Mouse (Mus musculus): ENCODE results near the gene Dtl.

Dtl gene

DNA sequence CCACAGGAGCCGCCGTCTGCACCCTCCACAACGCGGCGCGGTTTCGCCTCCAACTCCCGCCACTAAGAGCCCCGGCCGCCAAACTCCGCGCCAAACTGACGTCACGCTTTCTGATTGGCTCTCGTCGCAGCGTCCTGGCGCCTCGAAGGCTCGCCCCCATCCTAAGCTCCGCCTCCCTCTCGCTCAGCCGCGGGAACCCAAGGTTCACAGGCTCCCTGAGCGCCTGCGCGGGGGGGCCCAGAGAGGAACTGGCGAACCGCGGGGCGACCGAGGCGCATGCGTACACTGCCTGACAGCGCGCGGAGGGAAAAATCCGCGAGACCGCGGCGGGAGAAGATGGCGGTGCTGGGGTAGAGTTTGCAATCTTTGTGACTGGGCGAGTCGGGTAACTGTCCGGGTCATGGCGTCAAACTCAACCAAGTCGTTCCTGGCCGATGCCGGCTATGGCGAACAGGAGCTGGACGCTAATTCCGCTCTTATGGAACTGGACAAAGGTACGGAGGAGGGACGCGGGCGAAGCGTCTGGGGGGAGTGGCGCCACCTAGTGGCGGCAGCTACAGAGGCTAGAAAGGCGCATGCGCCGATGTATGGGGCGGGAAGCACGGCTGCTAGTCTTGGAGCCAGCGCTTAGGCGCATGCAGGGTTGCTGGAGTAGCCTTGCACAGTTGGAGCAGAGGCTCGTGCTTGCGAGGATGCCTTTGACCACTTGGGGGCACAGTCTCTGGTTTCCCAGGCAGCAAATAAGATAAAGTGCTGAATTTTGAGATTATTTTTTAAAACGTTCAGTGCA, at the start of gene Dtl, which contains the start of gene Ints7:
Dtl (minus strand) TSS at position 87 of the 790 bp plus-strand sequence.
Ints7 (plus strand) TSS at position 179 of the 790 bp plus-strand sequence.
- DNase-seq (ENCODE audit: low spot score), result peak; percentile 99

DNA sequence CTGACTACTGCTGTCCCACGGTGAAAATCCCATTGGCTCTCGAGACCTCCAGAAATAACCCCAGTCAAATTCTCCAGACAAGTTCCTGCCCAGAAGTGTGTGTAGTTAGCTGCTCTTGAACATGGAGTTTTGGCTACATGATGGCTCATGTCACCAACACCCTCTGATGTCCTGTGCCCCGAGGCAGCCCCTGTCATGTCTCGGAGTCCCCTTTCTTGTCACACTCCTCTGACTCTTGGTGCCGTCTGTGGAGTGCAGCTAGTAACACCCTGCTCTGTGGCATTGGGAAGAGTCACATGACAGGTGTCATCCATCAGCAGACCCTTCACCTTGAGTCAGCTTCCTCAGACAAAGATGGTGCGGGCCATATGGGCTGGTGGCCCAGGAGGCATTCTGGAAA, 49.7 kb upstream of the Dtl start:
- DNase-seq (ENCODE audit: low spot score), result no peak

DNA sequence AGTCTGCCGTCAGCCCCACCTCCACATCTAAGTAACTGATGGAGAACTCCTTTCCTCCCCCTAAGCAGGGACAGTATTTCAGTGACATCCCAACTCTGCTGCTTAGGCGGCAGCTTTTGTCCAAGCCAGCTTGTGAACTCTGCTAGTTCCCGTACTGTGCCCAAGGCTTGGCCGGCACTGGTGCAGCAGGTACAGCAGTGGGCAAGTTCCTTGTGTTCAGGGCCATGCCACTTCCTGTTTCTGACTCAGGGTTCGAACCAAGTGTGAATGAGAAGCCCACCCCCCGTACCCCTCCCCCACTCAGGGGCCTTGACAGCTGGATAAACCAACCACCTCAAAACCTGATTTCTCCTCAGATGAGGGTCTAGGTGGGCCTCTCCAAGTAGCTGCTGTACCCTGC, 49.1 kb upstream of the Dtl start:
- DNase-seq (ENCODE audit: low spot score), result no peak

DNA sequence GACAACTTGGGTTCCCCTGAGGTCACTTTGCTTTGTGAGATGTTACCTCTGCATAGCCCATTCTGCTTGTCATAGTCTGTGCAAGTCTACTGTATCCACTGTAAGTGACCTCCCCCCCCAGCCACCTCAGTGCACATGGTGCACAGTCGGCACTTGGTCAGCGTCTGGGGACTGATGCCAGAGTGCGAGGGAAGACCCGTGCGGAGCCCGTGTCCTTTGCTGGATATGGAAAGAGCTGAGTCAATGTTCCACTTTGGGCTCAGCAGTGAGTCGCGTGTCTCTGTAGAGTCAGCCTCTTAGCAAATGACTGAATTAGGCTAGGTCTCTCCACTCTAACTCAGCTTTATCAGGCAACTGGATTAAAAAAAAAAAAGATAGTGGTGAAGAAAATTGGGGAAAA, 47.5 kb upstream of the Dtl start:
- no peak for DNase-seq (ENCODE audit: low spot score)

DNA sequence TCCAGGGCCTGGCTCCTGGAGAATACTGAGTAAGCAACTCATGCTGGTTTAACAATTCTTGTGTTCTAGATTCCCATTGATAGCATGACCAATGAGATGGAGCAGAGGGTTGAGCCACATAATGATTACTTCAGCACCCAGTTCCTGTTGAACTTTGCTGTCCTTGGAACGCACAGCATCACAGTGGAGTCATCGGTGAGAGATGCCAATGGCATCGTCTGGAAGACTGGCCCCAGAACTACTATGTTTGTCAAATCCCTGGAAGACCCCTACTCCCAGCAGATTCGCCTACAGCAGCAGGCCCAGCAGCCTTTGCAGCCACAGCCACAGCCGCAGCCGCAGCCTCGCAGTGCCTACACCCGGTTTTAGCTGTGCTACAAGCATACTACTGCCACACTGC, 45.8 kb upstream of the Dtl start:
- no peak for DNase-seq (ENCODE audit: low spot score)

DNA sequence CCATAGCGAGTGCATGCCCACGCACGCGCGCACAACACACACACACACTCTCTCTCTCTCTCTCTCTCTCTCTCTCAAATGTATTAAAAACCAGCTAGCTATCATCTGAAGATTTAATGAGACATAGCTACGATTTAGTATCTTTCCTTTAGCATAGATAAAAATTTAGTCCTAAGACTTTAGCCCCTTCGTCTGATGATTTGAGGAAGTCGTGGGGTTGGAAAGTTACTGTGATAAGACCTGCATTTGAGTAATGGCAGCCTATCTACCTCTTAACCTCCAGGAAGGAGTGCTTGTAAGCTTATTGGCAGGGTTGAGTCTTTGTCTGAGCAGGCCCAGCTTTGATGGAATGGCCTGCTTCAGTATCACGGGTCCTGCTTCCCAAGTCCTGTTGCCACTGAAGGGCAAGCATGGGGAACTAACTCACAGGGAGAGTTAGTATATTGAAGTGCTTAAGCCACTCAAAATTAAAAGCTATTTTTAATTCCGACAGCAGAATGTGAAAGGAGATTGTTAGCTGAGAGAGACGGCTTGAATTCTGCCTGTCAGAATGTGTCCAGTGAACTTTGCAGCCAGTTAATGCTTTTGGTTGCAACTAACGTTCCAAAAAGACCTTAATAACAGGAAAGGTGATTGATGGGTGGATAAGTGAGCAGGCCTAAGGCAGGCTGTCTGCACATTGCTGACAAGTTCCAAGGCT, 42.9 kb upstream of the Dtl start:
- DNase-seq (ENCODE audit: low spot score), result no peak

DNA sequence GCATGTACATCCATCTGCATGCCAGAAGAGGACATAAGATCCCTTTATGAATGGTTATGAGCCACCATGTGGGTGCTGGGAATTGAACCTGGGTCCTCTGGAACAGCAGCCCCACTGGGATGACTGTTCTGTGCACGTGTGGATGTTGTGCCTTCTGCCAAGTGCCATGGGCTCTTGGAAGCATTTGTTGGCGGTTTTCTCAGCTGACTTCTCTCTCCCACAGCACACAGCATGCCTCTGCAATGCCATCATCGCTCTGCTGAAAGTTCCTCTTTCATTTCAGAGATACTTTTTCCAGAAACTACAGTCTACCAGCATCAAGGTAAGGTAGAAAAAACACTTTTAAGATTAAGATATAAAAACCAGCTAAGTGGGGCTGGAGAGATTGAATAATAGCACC, 42.2 kb upstream of the Dtl start:
- no peak for DNase-seq (ENCODE audit: low spot score)

DNA sequence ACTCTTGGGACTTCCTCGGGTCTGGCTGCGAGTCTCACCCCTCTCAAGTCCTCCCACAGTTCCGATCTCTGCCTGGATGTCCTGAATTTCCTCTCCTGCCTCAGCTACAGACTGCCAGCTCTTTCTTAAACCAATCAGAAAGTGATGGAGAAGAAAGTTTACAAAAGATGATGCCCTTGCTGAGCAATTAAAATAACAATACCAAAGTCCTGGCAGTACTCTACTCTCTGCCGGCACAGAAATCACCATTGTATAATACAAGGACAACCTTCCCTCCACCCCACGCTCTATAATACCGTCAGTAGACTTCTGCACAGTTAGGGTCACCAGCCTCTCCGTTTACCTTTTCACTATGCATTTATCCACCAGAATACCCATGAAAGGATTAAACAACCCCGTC, 40.9 kb upstream of the Dtl start:
- no peak for DNase-seq (ENCODE audit: low spot score)

DNA sequence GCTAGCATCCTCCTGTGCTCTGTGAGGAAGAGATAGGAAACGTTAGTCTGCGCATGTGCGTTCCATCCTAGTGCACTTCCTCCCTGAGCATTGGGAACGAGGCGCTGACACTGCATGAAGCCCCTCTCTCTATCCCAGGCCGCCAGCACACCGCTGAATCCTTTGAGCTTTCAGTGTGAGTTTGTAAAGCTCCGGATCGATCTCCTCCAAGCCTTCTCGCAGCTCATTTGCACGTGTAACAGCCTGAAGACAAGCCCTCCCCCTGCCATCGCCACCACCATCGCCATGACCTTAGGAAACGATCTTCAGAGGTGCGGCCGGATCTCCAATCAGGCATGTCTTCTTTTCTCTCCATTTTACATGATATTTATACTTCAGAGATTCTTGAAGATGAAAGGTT, 37.5 kb upstream of the Dtl start:
- DNase-seq (ENCODE audit: low spot score), result no peak

DNA sequence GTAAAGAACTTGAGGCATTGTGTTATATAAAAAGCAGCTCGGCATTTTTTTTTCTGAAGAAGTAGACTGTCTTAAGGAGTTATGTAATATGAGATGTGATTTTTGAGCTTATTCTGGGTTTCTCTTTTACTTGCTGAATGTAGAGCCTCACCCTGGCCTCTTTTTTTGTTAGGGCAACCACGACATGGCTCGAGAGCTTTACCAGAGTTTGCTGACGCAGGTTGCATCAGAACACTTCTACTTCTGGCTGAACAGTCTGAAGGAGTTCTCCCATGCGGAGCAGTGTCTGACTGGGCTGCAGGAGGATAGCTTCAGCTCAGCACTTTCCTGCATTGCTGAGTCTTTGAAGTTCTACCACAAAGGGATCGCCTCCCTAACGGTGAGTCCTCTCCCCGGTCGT, 36.3 kb upstream of the Dtl start:
- DNase-seq (ENCODE audit: low spot score), result no peak

DNA sequence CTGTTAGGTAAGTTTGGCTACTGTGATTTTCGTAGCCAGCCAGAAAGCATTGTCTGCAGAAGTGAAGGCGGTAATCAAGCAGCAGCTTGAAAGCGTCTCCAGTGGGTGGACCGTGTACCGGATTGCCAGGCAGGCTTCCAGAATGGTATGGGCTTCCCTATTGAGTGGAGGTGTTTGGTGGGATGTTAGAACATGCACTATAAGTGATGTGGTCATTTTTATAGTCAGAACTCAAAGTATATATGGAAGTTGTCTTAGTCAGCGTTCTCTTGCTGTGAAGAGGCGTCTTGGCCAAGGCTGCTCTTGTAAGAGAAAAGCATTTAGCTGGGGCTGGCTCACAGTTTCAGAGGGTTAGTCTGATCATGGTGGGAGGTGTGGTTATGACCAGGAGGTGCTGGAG, 35.0 kb upstream of the Dtl start:
- no peak for DNase-seq (ENCODE audit: low spot score)

DNA sequence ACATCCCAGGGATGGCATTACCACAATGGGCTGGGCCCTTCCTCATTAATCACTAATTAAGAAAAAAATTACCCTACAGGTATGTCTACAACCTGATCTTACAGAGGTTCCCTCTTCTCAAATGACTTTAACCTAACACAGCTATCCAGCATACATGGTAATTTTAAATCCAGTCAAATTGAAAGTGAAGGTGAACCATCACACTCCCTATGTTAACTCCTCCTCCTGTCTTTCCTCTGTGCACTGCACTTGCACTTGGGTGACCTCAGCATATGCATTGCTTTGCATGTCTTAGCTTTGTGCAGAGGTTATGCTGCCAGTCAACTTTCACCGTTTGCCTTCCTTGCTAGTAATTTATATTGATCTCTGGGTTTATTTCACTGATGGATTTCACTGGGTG, 34.2 kb upstream of the Dtl start:
- DNase-seq (ENCODE audit: low spot score), result no peak

DNA sequence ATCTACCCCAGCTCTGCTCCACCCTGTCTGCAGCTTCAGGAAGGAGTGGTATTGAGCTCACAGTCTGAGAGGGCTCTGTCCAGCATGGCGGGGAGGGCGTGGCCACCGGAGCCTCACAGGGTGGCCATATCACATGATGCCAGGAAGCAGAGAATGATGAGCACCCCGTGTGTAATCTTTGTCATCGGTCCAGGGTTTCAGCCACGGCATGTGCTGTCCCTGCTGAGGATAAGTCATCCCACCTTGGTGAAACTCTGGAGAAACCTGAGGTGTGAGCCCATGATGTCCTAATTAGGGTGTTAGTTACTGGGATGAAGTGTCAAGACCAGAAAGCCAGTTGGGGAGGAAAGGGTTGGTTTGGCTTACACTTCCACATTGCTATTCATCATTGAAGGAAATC, 33.7 kb upstream of the Dtl start:
- DNase-seq (ENCODE audit: low spot score), result no peak

DNA sequence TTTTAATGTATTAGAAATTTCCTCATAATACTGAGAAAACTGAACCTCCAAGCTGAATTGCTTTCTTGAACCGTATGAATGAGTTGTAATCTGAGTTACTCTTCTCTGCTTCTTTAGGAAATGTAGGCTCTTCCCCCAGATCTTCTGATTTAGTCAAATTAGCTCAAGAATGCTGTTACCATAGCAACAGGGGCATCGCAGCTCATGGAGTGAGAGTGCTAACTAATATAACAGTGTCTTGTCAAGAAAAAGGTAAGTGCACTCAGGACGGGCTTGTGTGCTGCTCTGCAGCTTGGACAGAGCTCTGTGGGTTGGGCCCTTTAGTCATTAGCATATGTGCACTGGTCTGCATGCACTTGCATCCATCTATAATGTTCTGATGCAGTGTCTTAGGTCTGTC, 29.3 kb upstream of the Dtl start:
- DNase-seq (ENCODE audit: low spot score), result no peak

DNA sequence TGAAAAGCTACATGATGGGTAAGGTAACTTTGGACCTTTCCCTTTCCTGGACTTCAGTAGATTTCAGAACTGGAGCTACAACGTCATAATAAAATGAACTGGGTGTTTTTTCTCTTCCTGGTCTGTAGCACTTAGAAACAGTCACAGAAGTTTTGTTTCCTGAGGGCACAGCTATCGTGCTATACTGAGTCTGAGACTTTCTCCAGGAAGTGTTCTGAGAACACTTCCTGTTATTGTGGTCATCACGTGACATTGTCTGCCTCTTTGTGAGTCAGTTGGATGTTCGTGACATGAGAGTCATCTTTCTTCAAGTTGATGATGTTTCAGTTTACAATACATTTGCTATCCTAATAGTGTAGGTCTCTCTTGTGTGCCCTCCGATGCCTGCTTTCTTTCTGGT, 23.9 kb upstream of the Dtl start:
- no peak for DNase-seq (ENCODE audit: low spot score)

DNA sequence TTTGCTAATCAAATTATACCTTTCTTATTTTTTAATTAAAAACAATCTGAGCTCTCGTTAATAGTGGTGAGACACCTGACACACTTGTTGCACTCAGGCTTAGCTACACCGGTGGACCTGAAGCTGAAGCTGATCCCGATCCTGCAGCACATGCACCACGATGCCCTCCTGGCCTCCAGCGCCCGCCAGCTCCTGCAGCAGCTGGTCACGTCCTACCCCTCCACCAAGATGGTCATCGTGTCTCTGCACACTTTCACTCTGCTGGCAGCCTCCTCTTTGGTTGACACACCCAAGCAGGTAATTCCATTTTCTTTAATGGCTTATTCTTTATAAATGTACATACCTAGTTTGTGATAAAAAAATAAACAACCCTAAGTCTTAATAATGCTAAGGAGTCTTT, 20.7 kb upstream of the Dtl start:
- DNase-seq (ENCODE audit: low spot score), result no peak

DNA sequence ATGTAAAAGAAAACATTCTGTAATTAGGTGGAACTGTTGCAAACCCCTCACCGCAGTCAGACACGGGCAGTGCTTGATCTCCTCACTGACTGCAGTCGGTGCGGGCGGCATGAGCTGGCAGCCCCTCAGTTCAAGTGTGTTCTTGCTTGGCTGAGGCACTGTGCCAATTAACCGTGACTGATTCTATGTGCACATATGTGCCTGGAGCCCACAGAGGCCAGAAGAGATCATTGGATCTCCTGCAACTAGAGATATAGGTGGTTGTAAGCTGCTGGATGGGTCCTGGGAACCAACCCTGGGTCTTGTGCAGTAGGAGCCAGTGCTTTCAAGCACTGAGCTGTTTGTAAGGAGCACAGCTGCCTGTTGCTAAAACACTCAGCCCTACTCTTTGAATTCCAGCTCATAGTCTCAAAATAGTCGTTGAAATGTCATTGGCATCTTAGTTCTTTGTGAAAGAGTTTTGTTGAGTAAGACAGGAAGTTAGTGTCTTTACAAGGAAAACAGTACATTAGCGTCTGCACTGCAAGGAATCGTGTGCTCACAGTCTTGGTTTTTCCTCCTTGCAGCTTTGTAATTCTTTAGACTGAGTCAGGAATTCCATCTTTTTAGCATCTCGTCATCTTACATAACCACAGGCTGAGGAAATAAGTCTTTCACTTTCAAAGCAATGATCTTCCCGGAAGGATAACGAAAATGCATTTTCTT, 16.8 kb upstream of the Dtl start:
- no peak for DNase-seq (ENCODE audit: low spot score)

DNA sequence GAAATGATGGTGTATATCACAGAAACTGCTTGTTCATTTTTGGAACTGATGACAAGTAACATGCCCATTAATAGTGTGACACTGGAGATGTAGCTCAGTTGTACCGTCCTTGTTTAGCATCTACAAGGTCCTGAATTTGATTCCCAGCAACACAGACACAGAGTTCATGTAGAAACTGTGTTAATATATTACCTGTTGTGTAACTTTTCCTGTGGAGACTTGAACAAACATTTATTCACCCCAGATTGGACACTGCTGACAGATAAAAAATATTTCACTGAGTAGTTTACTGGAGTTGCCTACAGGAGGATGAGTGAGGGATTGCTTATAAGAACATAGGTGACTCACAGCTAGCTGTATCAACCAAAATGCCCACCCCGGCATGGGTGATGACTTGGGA, 13.4 kb upstream of the Dtl start:
- DNase-seq (ENCODE audit: low spot score), result no peak

DNA sequence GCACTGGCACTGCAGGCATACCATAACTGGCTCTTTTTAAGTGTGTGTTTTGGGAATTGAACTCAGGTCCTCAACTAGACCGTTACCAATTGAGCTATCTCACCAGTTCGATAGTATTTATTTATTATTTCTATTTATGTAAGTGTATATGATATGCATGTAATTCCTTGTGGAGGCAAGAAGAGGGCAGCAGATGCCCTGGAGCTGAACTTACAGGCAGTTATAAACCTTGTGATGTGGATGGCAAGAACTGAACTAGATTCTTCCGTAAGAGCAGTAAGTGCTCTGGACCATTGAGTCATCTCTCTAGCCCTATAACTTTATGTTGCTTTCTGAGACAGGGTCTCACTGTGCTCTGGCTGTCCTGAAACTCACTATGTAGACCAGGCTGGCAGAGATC, 11.7 kb upstream of the Dtl start:
- DNase-seq (ENCODE audit: low spot score), result no peak

DNA sequence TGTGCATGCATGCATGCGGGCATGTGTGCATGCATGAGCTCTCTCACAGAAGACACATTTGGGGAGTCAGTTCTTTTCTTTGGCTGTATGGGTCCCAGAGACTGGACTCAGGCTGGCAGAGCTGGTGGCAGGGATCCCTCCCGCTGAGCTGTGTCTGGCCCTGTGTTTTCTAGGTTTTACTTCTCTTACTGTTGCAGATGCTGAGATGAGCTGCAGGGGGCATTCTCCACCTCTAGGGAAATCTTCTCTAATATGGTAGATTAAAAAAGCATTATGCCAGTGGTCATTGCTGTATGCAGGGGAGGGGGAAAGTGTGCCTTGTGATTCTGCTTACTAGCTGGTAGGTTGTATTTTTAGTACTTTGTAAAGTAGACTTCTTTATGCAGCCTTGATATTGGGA, 10.4 kb upstream of the Dtl start:
- DNase-seq (ENCODE audit: low spot score), result no peak

DNA sequence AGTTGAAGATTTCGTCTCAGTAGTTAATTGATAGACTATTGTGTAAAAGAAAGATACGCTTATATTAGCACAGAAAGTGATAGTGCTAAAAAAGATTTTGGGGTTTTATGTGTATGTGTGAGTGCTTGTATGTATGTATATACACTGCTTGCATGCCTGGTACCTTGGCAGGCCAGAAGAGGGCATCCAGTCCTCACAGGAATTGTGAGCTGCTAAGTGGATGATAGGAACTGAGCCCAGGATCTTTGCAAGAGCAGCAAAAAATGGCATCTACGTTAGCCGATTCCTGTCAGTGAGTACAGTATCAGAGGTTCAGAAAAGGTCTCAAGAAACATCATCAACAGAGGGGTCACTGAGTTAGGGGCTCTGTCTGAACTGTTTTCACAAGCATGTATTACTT, 9.1 kb upstream of the Dtl start:
- DNase-seq (ENCODE audit: low spot score), result no peak

DNA sequence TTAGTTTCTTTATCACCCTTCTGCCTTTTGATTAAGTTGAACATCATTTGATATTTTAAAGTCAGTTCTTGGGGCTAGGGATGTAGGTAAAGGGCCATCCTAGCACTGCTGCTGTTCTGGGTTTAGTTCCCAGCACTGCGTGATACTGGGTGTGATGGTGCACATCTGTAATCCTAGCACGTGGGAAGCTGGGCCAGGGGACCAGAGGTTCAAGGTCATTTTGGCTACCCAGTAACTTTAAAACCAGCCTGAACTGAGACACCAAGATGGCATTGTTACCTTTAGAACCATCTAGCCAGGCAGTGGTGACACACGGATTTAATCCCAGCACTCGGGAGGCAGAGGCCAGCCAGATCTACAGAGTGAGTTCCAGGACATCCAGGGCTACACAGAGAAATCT, 8.5 kb upstream of the Dtl start:
- DNase-seq (ENCODE audit: low spot score), result no peak

DNA sequence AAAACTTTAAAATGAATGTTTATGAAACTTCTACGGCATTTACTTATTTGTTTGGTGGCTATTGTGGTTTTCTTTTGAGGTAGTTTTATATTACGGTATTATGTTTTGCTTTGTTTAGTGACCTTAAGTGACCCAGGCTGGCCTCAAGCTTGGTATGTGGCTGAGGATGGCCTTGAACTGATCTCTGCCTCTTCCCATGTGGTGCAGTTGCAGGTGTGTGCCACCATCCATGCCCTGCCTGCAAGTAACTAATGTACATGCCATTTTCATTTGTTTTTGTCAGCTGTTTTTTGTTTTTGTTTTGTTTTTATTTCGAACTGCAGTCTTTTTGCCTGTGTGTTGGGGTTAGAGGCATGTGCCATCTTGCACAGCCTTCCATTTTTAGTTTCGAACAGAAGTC, 6.3 kb upstream of the Dtl start:
- no peak for DNase-seq (ENCODE audit: low spot score)

Data from ovary, adult 18-20 months (tissue).